Mouse (Mus musculus) liver, postnatal 0 days (tissue): Measurements from ENCODE around the gene Spg20.

Source experiments
- CTCF ChIP-seq: sonication (generic); IDR thresholded peaks from 2 replicates; pipeline ENCODE4 v1.5.1; 2016; ENCODE audit warnings: antibody characterized with exemption, low read depth
- EP300 ChIP-seq: IDR thresholded peaks from 2 replicates; pipeline ENCODE4 v1.6.1; 2016; ENCODE audit warnings: antibody characterized with exemption, low read depth, mild to moderate bottlenecking

DNA sequence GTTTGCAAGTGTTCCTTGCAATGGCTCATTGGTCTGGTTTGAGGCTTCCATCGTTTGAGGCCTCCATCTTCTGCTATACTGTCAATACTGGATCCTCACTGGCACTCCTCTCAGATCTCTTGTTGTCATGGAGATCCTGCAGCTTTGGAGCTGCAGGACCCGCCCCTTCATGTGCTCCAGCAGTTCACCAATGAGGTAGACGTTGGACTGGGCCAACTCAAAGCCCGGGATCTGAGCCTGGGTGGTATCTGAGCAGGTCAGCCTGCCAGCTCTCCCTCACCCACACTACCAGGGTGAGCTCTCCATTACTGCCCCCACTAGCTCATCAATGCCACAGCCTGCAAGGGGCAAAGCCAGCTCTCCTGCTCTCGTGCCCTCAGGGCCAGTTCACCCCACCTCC lies 45.5 kb downstream of the Spg20 start:
- TF ChIP-seq CTCF (no peak), EP300 (no peak)
